Mouse (Mus musculus) gastrocnemius, adult 8-10 months (tissue): ENCODE data around the gene Stard9. TPM values are rescaled to one million over a fixed set of nuclear protein-coding genes. Genes with fewer than 3 reads are reported as not detected.

ENCODE experiments used
- DNase-seq, 2 experiments: peaks; one replicate each; pipeline ENCODE4 v3.0.0; 2022; ENCODE audit warnings: low spot score in 2 of 2
- total RNA-seq, 4 experiments: library from RNA; stranded (reverse); gene quantifications; 2 replicates each; pipeline ENCODE4 v1.2.4; 2022

Stard9 gene
- 1 to 10 TPM; 1.7 to 2.5 (median 2.0) TPM for total RNA-seq

DNA sequence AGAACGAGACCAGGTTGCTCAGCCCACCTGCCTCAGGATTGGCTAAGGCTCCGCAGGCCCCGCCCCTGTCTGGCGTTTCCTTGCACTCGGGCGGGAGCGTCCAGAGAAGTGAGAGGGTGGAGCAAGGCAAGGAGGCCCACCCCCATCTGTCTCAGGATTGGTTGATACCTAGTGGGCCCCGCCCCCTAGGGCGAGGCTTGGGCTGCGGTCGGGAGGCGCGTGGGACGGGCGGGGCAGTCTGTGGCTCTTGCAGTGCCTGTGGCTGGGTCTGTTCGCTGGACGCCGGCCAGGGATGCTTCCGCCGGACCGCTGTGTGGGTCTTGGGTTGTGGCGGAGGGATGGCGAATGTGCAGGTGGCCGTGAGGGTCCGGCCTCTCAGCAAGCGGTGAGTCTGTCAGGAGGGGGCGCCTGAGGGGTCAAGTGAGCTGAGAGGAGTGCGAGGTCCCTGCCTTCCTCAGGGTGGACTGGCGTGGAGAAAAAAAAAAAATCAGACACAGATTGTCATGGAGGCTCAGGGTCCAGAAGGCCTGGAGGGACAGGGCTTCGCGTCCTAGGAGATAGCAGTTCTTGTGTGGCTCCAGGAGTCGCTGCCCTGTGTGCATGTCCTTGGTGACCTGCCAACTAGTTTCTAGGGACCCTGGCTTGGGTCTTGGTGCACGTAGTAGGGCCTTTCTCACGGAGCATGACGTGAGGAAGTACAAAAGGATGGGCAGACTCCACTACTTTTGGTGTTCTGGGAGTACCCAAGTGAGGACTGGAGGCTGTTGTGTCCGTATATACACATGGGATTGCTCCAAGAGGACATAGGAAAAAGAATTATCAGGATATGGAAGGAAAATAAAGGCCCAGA is at the start of gene Stard9:
Gene Stard9 (plus strand): TSS at position 236 of the 850 bp plus-strand sequence.
- peak; percentile 98 for DNase-seq

DNA sequence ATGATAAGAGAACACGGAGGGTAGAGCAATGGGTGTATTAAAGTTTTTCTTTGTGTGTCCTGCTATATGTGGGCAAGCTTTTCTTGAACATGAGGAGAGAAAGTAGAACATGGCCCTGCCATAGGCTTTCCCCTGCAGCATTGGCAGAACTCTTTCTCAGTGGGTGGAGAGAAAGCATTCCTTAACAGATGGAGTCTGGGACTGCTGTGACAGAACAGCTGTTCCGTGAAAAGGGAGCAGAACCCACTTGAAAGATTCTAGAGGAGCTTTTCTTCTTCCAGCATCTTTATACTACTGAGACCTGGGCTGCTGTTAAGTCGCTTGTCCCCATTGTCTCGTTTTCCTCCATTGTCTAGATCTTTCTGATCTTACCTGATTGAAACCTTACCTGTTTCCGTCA is 39.2 kb upstream of the Stard9 start:
- no peak for DNase-seq

DNA sequence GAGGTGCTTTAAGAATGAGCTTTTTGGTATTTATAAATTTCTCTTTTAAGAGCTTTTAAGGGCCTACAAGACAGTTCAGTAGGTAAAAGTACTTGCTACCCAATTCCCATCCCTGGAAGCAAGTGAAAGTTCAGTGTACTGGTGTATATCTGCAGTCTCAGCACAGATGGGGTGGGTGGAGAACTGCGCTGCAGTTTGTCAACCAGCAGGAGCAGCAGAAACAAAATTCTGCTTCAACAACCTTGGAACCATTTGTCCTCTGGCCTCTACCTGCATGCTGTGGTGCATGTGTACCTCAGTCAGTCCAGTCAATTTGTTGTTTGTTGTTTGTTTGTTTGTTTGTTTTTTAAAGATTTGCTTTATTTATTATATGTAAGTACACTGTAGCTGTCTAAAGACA is 36.7 kb upstream of the Stard9 start:
- DNase-seq: no peak

DNA sequence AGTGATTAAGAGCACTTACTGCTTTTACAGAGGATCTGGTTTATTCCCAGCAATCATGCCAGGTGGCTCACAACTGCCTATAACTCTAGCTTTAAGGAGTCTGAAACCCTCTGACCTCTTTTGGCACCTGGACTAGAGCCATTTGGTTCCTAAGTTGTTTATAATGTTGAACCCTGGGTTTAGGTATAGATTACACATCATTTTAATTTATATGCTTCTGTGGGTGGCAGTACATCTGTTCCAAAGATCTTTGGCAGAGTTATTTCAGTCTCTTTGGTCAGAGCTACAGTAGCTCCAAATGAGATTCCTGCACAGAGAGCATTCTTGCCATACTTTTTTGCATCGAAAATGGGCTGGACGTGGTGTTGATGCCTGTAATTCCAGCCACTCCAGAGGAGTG is 31.2 kb upstream of the Stard9 start:
- no peak for DNase-seq

DNA sequence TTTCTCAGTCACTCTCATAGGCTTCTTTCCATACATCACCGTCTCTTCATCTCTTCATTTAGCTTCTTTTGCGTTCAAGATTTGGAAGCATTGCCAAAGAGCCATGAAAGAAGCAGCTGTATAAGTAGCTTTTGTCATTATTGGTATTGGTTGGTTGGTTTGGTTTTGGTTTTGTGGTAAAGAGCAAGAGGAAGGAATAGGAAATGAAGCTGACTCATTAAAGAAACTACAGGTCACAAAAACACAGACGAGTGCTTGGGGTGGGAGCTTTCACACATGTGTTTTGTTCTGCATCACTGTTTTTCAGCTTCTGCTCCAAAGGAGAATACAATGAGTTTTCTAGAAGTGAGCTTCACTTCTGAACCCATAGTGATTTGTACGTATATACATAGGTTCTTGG is 29.4 kb upstream of the Stard9 start:
- no peak for DNase-seq

DNA sequence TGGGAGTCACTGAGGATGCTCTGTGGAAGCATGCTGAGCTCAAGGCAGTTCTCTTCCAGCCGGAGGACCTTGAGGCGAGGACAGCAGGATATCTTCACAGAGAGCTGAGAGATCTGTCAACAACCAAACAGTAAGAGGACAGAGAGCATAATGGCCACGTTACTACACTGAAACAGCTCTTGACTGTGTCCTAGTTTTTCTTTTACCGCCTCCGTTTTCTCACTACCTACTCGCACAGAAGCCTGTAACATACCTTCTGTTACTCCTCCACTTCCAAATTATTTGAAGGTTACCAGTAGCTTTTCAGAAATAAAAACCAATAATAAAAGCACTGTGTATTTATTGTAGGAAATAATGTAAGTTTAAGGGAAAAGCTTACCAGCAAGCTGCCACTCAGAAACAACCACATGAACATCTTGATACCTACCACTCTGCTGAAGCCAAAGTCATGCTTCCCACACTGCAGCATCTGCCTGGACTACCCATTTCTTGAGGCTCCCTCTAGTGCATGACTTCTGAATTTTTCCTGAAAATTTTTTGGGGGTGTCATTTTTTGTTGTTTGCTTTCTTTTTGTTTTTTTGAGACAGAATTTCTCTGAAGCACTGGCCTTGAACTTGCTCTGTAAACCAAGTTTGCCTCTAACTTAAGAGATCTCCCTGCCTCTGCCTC is 22.8 kb upstream of the Stard9 start:
- DNase-seq: no peak

DNA sequence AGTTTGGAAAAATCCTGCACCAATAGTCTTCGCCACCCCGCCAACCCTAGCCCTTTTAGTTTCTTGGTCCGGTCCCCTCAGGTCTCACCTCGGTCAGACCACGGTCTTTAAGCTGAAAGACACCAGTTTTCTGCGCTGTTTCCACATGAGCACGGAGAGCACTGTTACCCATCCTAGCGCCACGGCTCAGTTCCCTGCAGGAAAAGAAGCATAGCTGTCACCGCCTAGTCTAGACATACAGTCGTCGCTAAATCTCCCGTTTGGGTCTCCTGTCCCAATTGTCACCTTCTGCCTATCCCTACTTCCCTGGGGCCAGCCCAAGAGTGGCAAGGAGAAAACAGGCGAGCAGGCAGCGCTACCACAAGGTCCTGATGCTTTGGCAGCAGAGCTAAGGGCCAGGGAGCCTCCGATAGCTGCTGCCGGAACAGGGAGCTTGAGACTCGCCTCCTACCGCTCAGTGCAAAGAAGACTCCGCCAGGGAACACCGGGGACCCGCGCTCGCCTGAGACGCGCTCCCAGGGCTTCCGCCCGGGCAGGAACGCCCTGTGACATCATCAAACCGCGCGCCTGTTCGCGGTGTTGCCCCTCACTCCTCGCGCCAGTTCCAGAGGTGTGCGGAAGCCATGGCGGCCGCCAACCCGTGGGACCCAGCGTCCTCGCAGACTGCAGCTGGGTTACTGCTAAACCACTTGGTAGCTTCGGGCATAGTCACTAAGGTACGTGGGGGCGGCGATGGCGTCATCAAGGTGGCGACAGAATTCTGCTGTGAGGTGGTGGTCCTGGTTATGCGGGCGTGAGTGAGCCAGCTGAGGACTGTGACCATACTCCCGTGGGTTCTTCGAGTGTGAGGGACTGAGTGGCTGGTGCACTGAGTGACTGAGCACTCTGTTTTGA is 19.8 kb upstream of the Stard9 start, which contains the start of the genes Haus2 and Lrrc57:
Gene Haus2 (plus strand): TSS at position 554 of the 894 bp plus-strand sequence.
Gene Lrrc57 (minus strand): TSS at position 691 of the 894 bp plus-strand sequence.
- peak; percentile 76 to 80 for DNase-seq

DNA sequence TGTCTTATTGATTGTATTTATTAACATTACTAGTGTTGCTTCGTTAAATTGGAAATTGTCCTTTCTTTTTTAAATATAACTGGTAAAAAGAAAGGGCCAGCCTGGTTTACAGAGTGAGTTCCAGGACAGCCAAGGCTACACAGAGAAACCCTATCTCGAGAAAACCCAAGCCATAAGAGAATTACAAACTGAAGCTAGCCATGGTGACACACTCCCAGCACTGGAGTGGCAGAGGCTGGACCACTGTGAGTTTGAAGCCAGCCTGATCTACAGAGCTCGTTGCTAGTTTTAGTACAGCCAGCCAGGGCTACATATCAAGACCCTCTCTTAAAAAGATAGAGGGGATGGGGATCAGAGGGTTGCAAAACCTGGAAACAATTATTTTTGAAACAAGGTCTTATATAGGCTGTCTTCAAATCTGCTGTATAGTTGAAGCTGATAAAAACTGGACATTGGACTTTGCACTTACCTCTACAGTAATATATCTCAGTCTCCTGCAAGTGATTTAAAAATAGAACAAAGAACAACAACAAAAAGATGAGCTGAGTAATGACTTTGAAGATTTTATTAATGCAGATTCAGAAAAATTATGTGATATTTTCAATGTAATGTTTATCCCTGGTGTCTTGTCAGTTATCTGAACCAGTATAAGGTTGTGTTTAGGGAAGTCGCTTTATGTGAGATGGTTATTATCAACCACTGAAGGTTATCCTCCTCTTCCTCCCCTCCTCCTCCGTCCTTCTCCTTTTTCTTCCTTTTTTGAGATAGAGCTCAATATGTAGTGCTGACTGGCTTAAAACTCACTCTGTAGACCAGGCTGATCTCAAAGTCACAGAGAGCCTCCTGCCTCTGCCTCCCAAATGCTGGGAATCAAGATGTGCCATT is 12.4 kb upstream of the Stard9 start:
- DNase-seq: no peak

DNA sequence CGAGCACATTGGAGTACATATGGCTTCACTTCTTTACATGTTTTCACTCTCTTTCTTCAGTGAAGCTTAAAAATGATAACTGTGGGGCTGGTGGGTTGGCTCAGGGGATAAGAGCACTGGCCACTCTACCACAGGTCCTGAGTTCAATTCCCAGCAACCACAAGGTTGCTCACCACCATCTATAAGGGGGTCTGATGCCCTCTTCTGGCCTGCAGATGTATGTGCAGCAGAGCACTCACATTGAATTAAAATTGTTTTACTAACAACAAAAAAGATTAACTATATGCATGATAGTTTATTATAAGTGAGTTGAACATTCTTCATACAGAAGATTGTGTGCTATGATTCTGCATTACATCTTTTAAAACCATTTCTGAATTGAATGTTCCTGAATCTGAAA is 9.4 kb upstream of the Stard9 start:
- no peak for DNase-seq

DNA sequence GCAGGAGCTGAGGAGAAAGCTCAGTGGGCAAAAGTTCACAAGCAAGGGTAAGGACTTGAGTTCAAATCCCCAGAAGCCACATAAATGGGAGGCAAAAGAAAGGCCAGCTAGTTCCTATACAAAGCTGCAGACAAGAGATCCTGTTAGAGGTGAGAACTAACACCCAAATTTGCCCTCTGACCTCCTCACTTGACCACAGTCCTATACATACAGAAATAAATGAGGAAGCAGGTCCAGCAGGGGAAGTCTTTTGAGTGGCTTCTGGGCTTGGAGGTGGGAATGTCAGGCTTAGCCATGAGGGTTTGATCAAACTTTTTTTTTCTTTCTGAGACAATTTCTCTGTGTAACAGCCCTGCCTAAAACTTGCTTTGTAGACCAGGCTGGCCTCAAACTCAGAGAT is 6.0 kb upstream of the Stard9 start:
- DNase-seq: no peak

DNA sequence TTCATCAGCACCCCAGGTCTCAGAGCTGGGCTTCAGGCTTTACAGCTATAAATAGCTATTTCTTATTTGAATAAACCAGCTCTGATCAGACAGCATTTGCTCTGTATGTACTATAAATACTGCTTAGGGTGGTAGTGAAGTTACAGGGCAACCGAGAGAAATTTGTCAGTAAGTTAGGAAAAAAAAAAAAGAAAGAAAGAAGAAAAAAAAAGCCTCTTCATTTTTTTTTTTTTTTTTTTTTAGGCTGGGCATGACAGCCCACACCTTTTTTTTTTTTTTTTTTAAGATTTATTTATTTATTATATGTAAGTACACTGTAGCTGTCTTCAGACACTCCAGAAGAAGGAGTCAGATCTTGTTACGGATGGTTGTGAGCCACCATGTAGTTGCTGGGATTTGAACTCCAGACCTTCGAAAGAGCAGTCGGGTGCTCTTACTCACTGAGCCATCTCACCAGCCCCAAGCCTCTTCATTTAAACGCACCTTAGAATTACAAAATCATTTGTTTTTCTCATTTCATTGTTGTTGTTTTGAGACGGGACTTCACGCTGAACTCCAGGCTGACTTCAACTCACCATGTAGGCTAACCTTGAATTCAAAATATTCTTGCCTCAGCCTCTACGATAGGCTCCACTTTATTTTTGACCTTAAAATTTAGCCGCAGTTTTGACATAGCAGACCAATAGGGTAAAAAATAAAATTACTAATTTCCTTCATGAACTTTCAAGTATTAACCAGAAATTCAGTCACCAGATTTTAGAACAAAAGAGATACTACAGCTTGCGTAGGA is 650 bp upstream of the Stard9 start:
- DNase-seq: no peak

DNA sequence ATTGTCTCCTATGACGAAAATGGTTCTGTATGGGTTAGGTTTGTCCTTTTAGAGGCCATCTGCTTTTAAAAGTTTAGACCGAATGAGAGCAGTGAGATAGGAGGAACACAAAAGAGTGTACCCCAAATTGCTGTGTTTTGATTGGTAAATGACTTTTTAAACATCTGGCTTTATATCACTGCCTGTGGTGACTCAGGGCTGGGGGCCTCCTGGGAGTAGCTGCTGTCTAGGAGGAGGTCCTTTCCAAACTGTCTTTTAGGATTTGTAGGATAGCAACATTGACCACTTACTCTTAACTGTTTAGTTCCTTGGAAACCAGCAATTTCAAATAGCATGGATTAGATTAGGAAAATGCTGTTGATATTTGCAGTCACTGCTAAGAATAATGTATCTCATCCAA is 1.3 kb downstream of the Stard9 start:
- peak; percentile 18 to 20 for DNase-seq

DNA sequence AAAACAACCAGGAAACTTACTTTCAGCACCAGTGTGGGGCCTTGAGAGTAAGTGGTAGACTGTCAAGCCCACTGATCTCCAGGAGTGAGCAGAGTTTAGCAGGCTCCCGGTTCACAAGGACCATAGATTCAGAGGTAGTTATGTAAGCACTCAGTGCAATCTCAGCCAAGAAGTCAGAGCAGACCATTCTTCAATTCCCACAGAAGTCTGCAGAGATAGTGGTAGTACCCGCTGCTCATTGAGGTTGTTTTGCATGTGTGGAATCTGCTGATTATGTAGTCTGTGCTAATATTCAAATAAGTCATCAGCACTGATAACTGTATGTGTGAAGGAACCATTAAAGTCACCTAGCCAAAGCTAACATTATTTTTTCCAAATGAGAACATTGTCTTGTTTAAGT is 1.7 kb downstream of the Stard9 start:
- DNase-seq: no peak

DNA sequence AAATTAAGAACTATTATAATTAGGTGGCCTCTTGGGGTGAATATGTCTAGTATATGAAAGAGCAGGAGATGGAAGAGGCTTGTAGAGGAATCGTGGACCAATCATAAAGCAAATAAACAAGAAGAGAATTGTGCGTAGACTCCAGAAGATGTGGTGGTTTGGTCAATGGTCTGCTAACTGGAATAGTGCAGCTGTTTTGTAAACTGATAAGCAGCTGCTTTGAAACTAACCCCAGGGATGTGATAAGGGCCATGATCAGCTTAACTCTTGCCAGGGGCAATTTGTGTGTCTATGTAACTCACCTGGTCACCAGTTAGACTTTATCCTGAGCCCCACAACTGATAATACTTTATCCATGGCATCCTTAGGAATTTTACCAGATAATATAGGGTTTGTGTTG is 2.6 kb downstream of the Stard9 start:
- DNase-seq: no peak

DNA sequence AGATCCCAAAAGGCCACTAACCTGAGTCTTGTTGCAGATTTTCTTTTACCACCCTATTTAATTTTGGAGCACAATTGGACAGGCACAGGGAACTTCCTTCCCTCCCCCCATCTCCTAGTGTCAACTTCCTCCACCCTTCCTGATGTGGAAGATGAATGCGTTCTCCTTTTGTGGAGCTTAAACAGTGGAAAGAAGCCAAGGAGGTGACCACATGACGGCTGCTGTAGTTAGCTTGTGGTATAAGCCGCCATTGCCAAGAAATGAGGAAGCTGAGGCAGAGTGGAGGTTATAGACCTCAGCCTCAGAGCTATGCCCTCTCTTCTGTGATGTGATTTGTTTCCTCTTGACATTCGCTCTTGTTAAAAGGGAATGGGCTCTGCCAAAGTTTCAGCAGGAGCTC is 3.0 kb downstream of the Stard9 start:
- no peak for DNase-seq

DNA sequence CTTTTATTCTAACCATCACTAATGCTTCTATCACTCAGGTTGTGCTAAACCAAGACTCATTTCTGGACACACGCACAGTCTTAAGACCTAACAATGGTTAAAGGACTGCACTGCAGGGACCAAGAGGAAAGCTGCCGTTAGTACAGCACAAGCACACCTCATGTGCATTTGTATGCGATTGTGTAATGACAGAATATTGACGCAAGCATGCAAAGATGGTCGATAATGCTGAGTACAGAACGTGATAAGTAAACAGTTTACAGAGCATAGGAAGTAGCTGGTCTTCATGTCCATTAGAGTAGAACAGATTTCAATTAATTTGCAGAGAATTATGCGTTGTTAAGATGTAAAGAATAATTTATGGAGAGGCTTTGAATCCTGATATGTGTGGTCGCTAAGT is 11.9 kb downstream of the Stard9 start:
- no peak for DNase-seq

DNA sequence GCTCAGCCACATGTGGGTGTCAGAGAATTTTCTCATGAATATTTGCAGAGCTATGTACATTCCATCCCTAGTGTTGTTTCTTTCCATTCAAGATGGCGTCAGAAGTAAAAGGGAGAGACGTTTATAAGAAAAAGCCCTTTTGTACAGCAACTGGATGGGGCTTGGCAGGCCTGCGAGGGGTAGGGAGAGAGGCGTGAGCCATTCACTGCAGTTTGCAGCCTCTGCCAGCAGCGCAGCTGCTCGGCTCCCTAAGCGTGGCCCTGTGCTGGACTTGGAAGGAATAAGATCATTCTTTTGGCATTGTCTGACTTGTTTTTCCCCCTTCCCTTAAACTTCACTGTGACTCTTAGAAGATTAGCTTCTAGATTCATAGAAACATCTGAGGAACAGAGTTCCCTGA is 14.9 kb downstream of the Stard9 start:
- peak; percentile 48 to 73 for DNase-seq

DNA sequence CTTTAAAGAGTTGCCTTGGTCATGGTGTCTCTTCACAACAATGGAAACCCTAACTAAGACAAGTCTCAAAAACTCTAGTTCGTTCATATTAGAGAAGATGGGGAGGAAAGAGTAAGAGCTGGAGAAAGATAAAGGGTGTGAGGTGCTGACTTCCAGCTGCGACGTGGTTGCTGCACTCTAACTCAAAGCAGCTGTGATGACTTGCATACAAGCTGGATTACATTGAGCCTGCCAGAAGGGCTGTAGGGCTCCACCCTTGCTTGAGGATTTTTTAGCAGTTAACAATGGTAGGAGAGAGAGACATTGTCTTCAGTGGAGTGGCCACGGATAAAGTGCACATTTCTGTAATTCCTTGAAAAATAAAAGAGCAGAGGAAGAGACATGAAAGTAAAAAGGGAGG is 17.9 kb downstream of the Stard9 start:
- DNase-seq: peak; percentile 8 to 28

DNA sequence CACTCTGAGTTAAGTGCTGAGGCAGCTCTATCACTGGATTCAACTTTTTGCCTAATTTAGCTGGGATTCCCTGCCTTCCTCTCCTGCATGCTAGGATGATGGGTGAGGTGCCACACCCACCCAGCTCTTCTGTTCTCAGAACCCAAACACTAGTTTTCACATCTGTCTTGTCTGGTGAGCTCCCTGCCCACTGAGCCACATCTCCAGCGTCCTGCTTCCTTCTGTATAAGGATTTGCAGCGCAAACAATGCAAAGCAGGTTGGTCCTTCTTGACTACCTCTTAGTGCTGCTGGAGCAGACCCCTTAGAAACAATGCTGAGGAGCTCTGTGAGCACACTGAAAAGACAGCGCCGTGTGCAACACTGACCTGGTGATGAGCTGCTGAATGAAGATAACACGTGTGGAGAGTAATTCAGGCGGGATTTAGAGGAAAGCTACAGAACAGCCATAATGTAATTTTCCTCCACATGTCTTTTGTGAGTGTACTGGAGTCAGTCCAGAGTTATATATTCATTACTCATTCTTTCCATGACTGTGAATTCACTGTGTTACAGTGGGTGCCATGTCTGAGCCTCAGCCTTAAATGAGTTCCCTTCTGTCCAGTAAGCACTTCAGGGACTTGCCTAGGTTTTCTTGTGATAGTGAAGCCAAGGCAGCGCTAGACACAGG is 23.5 kb downstream of the Stard9 start:
- no peak for DNase-seq
